Mouse (Mus musculus) common myeloid progenitor, adult 5-6 weeks (primary cell): ENCODE measurements around the gene Rars2. TPM values are rescaled to one million over a fixed set of nuclear protein-coding genes. Genes with fewer than 3 reads are reported as not detected.

Source experiments
- total RNA-seq: library from RNA; stranded (forward); fragments of 200-1000, 187-1606 nt; gene quantifications from 2 replicates; pipeline ENCODE4 v1.2.3, GENCODE M21; 2017

Rars2 gene
- total RNA-seq, 1 experiment from 2014 or later = 46.2 TPM

Other genes starting within 250 kb of the Rars2 start
- 42.0 and 60.8 TPM in 2 replicates for gene Akirin2, start 64.0 kb upstream of the Rars2 start, total RNA-seq
- gene Orc3, start within 50 bp of the Rars2 start, total RNA-seq = 87.5 and 96.9 TPM in 2 replicates
- 23.2 and 24.3 TPM in 2 replicates for gene Slc35a1, start 72.5 kb downstream of the Rars2 start, total RNA-seq
- gene Cfap206, start 115.2 kb downstream of the Rars2 start, total RNA-seq = not detected in 2 replicates
- not detected in 2 replicates for gene Gm136, start 141.3 kb downstream of the Rars2 start, total RNA-seq
- gene Smim8, start 163.5 kb downstream of the Rars2 start, total RNA-seq = 28.4 and 31.3 TPM in 2 replicates